Mouse (Mus musculus) limb, embryonic 15.5 days (tissue): ENCODE measurements around the gene Klhdc10. TPM values are rescaled to one million over a fixed set of nuclear protein-coding genes. Genes with fewer than 3 reads are reported as not detected.

ENCODE experiments used
- ATAC-seq: fragments of 200-750 bp; cut with Nextera tagmentation; 2 replicates; pipeline ENCODE4 v1.8.0; 2017; ENCODE audit warnings: low read depth, moderate TSS enrichment; ENCODE audit not compliant: insufficient number of reproducible peaks, low FRiP score, low TSS enrichment
- H3K27ac ChIP-seq: fragments of 300-500 bp; sonication (generic); 2 replicates; pipeline ENCODE4 v1.5.1; 2015; ENCODE audit warnings: moderate library complexity, mild to moderate bottlenecking, inconsistent platforms
- H3K27me3 ChIP-seq: fragments of 300-500 bp; sonication (generic); 2 replicates; pipeline ENCODE4 v1.6.1; 2015; ENCODE audit warnings: inconsistent platforms
- H3K36me3 ChIP-seq: fragments of 300-500 bp; sonication (generic); 2 replicates; pipeline ENCODE4 v1.6.1; 2015; ENCODE audit warnings: inconsistent platforms
- H3K4me1 ChIP-seq: fragments of 300-500 bp; sonication (generic); 2 replicates; pipeline ENCODE4 v1.6.1; 2015; ENCODE audit warnings: inconsistent platforms
- H3K4me2 ChIP-seq: fragments of 300-500 bp; sonication (generic); 2 replicates; pipeline ENCODE4 v1.6.1; 2015; ENCODE audit warnings: mild to moderate bottlenecking, inconsistent platforms
- H3K4me3 ChIP-seq: fragments of 300-500 bp; sonication (generic); 2 replicates; pipeline ENCODE4 v1.5.1; 2015; ENCODE audit warnings: mild to moderate bottlenecking, inconsistent platforms
- H3K9ac ChIP-seq: fragments of 300-500 bp; sonication (generic); 2 replicates; pipeline ENCODE4 v1.6.1; 2015; ENCODE audit warnings: inconsistent platforms
- H3K9me3 ChIP-seq: fragments of 300-500 bp; sonication (generic); 2 replicates; pipeline ENCODE4 v1.6.1; 2016; ENCODE audit warnings: inconsistent platforms
- WGBS: fragments of 180-500 bp; shearing (Covaris S2); methylation state at CpG from one replicate; pipeline ENCODE4 v1.1.7; 2015; 5-methylcytosine and 5-hydroxymethylcytosine counted together
- polyA plus RNA-seq: library from polyadenylated mRNA; unstranded; fragments of >200 nt; fragmentation: Nextera tagmentation; extraction: Ambion mirVana; gene quantifications from 2 replicates; pipeline ENCODE4 v1.2.1, GENCODE M21; 2015

The Klhdc10 gene
- polyA plus RNA-seq, 1 experiment from 2014 or later: 25.5 TPM

GRCm38 (mm10) chr6:30476025-30476765, 74.5 kb downstream of the Klhdc10 start:
- Histone ChIP-seq H3K27me3 (no peaks in the 10 kb centered on the region), H3K27ac (peak overlapping the region; percentile 75), H3K36me3 (peaks cover 28% of the 10 kb centered on the region), H3K9ac (no peak overlapping the region), H3K4me2 (no peak overlapping the region), H3K4me1 (peaks cover 17% of the 10 kb centered on the region; the same call in 1 of the 2 replicates), H3K9me3 (no peaks in the 10 kb centered on the region), H3K4me3 (no peak overlapping the region)
- no peak for ATAC-seq
- 53% methylated on average over 10 of the region's 10 CpGs for WGBS

GRCm38 (mm10) chr6:30477210-30477714, 75.6 kb downstream of the Klhdc10 start:
- Histone ChIP-seq H3K4me1 (peaks cover 17% of the 10 kb centered on the region; the same call in 1 of the 2 replicates), H3K9ac (no peak overlapping the region), H3K27me3 (no peaks in the 10 kb centered on the region), H3K9me3 (no peaks in the 10 kb centered on the region), H3K4me3 (no peak overlapping the region), H3K4me2 (no peak overlapping the region), H3K36me3 (peaks cover 28% of the 10 kb centered on the region), H3K27ac (peak overlapping the region; percentile 75)
- 68% methylated on average over 8 of the region's 8 CpGs for WGBS
- no peak for ATAC-seq

GRCm38 (mm10) chr6:30477784-30478183, 76.1 kb downstream of the Klhdc10 start:
- WGBS: 78% methylated on average over 6 of the region's 6 CpGs
- no peak for ATAC-seq
- Histone ChIP-seq H3K9ac (no peak overlapping the region), H3K36me3 (peaks cover 33% of the 10 kb centered on the region), H3K4me1 (peaks cover 17% of the 10 kb centered on the region; the same call in 1 of the 2 replicates), H3K27me3 (no peaks in the 10 kb centered on the region), H3K27ac (peak overlapping the region; percentile 59; the same call in 1 of the 2 replicates), H3K9me3 (no peaks in the 10 kb centered on the region), H3K4me2 (no peak overlapping the region), H3K4me3 (no peak overlapping the region)

GRCm38 (mm10) chr6:30479418-30479817, 77.8 kb downstream of the Klhdc10 start:
- Histone ChIP-seq H3K4me3 (no peak overlapping the region), H3K36me3 (peaks cover 47% of the 10 kb centered on the region), H3K4me2 (no peak overlapping the region), H3K4me1 (peaks cover 17% of the 10 kb centered on the region; the same call in 1 of the 2 replicates), H3K27me3 (no peaks in the 10 kb centered on the region), H3K9me3 (no peaks in the 10 kb centered on the region), H3K9ac (no peak overlapping the region), H3K27ac (no peak overlapping the region)
- ATAC-seq: no peak
- WGBS: 98% methylated on average over 3 of the region's 3 CpGs

GRCm38 (mm10) chr6:30482908-30483307, 81.2 kb downstream of the Klhdc10 start:
- H3K4me3 ChIP-seq: no peak overlapping the region
- H3K9me3 ChIP-seq: no peaks in the 10 kb centered on the region
- ATAC-seq: no peak
- H3K4me2 ChIP-seq: no peak overlapping the region
- H3K9ac ChIP-seq: no peak overlapping the region
- 0 out of 2 replicates have a peak, but pooled peaks cover 3% of the 10 kb centered on the region for H3K4me1 ChIP-seq
- H3K27me3 ChIP-seq: no peaks in the 10 kb centered on the region
- no peak overlapping the region for H3K27ac ChIP-seq
- WGBS: 51% methylated on average over 2 of the region's 2 CpGs
- peaks cover 78% of the 10 kb centered on the region for H3K36me3 ChIP-seq

- Histone ChIP-seq H3K36me3 (peaks cover 65% of the 10 kb centered on the region), H3K4me1 (no peaks in the 10 kb centered on the region), H3K27me3 (no peaks in the 10 kb centered on the region), H3K4me3 (no peak overlapping the region), H3K4me2 (no peak overlapping the region), H3K9me3 (no peaks in the 10 kb centered on the region), H3K27ac (no peak overlapping the region), H3K9ac (no peak overlapping the region)
- 90% methylated on average over 6 of the region's 6 CpGs for WGBS
- no peak for ATAC-seq
Observed at GRCm38 (mm10) chr6:30486504-30486903, 84.8 kb downstream of the Klhdc10 start.

- Histone ChIP-seq H3K27me3 (no peaks in the 10 kb centered on the region), H3K4me2 (no peak overlapping the region), H3K36me3 (peaks cover 44% of the 10 kb centered on the region), H3K4me3 (no peak overlapping the region), H3K27ac (no peak overlapping the region), H3K9me3 (no peaks in the 10 kb centered on the region), H3K4me1 (peaks cover 3% of the 10 kb centered on the region; the same call in 1 of the 2 replicates), H3K9ac (no peak overlapping the region)
- 83% methylated on average over 3 of the region's 3 CpGs for WGBS
- no peak for ATAC-seq
Observed at GRCm38 (mm10) chr6:30499049-30499448, 97.4 kb downstream of the Klhdc10 start.

Other genes starting within 250 kb of the Klhdc10 start
- 40.2 and 41.8 TPM in 2 replicates for gene Ube2h, start 97.3 kb upstream of the Klhdc10 start, polyA plus RNA-seq
- gene Zc3hc1, start 10.8 kb upstream of the Klhdc10 start, polyA plus RNA-seq: 53.1 and 54.3 TPM in 2 replicates
- 28.0 and 28.1 TPM in 2 replicates for gene Tmem209, start 107.9 kb downstream of the Klhdc10 start, polyA plus RNA-seq
- gene Ssmem1, start 108.0 kb downstream of the Klhdc10 start, polyA plus RNA-seq: 0.14 TPM in 1 of 2 replicates, not detected in the other
- 4.8 and 6.7 TPM in 2 replicates for gene Cpa2, start 139.7 kb downstream of the Klhdc10 start, polyA plus RNA-seq
- gene Cpa4, start 166.5 kb downstream of the Klhdc10 start, polyA plus RNA-seq: 5.2 and 6.3 TPM in 2 replicates
- 0.27 and 0.83 TPM in 2 replicates for gene Cpa5, start 209.1 kb downstream of the Klhdc10 start, polyA plus RNA-seq
- 1.7 and 1.9 TPM in 2 replicates for gene Cpa1, start 237.3 kb downstream of the Klhdc10 start, polyA plus RNA-seq